Mouse (Mus musculus): Measurements from ENCODE around the gene Gm45213. TPM values are rescaled to one million over a fixed set of nuclear protein-coding genes. Genes with fewer than 3 reads are reported as not detected.

The Gm45213 gene
- polyA plus RNA-seq (2014; fragmentation: Illumina TruSeq; extraction: RNeasy Lipid Tissue Mini Kit (QIAGEN cat#74804); ENCODE audit: insufficient read depth, low read depth, low replicate concordance) = not detected

DNA sequence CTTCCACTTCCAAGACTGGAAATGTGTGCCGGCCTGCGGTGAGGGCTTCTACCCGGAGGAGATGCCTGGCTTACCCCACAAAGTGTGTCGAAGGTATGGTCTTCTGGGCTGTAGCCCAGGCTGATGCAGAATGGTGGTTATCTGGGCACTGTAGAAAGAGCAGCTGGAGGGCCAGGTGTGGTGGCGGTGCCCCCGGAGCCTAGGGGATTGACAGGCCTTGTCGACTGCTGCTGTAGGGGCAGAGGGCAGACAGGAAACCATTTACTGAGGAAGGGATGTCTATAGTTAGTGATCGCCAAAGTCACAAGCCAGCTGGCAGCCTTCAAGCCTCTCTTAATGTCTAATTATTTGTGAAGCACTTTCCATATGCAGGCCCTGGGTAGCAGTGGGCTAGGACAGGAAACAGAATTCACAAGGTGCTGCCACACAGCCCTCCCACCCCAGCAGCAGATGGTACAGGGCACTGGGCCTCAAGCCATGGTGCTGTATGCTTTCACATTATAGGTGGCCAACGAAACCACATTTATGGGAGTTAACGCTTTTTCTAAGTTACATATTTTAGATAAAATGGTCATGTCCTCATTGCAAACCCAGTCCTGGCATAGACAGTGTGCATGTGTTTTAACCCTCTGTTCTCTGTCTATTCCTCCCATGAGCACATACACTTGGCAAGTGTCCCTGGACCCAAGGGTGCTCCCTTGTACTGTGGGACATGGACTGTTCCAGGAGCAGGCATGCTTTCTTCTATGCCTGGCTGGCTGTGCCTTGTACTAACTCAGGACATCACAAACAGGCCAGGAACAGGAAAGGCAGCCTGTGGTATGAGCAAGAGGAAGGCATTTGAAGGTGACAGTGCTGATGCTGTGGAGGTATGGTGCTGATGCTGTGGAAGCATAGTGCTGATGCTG is at the start of gene Gm45213:
TSS of gene Gm45213 (plus strand) at position 51 of the 908 bp plus-strand sequence.

DNA sequence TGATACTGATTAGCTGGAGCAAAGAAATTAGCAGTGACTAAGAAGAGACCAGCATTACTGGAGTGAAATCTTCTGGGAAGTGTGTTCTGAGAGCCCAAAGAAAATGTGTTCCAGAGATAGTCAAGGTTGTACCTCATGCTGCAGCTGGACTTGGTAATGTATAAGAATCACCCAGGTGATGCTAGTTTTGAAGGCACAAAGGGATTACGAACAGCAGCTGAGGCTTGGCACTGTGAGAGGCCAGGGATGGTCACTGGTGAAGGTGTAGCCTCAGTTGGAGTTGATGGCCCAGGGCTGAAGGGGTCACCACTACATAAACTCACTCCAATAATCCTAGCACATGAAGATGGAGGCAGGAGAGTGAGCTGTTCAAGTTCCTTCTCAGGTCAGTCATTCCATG is 15.3 kb downstream of the Gm45213 start, which contains the start of gene Snrpa1:
TSS of gene Snrpa1 (plus strand) at position 301 of the 400 bp plus-strand sequence.

DNA sequence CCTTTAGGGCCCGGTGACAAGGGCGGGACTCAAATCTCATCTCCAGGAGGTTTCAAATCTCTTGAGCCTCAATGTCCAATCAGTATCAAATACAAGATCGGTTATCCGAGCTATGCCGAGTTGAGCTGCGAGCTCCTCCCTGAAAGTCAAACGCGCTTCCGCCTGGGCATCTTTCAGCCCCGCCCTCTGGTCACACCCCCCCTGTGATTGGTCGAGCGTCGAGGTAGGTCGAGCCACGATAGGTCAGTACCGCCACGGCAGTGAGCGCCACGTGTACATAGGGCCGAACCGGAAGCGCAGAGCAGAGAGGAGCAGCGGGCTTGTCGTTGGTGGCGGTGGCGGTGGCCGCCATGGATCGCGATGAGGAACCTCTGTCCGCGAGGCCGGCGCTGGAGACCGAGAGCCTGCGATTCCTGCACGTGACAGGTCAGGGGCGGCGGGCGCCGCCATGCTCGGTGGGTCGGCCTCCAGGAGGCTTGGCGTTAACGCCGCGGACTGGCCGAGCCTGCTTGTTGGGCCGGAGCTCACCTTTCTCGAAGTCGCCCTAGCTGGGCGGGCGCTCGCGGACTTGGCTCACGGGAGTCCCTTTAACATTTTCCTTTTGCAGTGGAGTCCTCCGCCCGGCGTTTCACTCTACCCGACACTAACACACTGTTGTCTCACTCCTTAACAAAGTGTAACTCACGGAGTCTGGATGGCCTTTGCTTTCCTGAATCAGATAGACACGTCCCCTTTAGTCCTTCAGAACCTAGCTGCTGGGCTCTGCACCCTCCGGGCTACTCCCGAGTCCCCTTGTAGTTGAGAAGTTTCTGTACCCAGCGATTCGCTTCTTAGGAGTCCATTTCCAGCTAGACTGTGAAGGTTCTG is 36.2 kb downstream of the Gm45213 start, which contains the start of gene Selenos:
TSS of gene Selenos (plus strand) at position 286 of the 867 bp plus-strand sequence.

DNA sequence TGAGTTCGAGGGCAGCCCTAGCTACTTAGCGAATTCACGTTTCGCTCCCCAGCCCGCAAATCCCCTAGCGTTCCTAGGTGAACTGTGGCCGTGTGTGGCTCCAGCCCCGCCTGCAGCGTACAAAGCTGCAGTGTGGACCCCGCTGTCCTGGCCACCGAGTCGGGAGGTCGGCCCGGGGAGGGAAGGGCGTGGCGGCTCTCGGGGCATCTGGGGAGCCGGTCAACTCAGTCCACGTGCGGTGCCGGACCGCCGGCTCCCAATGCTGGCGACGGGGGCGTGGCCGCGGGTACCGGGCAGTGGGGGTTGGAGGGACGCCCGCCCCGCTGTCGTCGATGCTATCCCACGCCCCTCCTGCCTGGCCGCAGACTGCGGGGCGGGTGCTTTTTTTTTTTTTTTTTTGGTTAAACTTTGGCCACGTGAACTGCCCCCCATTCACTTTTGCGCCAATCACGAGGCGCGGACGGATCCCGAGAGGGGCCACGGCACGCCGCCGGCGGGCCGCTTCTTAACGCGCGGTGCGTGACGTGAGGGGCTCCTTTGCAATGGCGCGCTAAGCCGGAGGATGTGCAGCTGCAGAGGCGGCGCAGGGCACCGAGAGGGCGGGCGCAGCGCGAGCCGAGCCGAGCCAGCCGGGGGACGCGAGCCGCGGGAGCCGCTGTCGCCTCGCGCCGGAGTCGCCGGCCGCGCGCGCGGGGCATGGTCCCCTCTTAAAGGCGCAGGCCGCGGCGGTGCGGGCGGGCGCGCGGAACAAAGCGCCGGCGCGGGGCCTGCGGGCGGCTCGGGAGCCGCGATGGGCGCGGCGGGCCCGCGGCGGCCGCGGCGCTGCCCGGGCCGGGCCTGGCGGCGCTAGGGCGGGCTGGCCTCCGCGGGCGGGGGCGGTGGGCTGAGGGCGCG is 65.8 kb downstream of the Gm45213 start, which contains the start of gene Chsy1:
TSS of gene Chsy1 (plus strand) at position 555 of the 894 bp plus-strand sequence.

Other genes with a start within 250 kb of the Gm45213 start
- 4.3 TPM for gene Pcsk6, start 181.9 kb upstream of the Gm45213 start, polyA plus RNA-seq (2014; fragmentation: Illumina TruSeq; extraction: RNeasy Lipid Tissue Mini Kit (QIAGEN cat#74804); ENCODE audit: insufficient read depth, low read depth, low replicate concordance)
- gene Snrpa1, start 15.4 kb downstream of the Gm45213 start, polyA plus RNA-seq (2014; fragmentation: Illumina TruSeq; extraction: RNeasy Lipid Tissue Mini Kit (QIAGEN cat#74804); ENCODE audit: insufficient read depth, low read depth, low replicate concordance) = 33.8 TPM
- gene Selenos, start 36.0 kb downstream of the Gm45213 start, polyA plus RNA-seq (2014; fragmentation: Illumina TruSeq; extraction: RNeasy Lipid Tissue Mini Kit (QIAGEN cat#74804); ENCODE audit: insufficient read depth, low read depth, low replicate concordance) = 157 TPM
- 14.3 TPM for gene Chsy1, start 65.9 kb downstream of the Gm45213 start, polyA plus RNA-seq (2014; fragmentation: Illumina TruSeq; extraction: RNeasy Lipid Tissue Mini Kit (QIAGEN cat#74804); ENCODE audit: insufficient read depth, low read depth, low replicate concordance)

Data from lung, adult 10 weeks (tissue).